Mouse (Mus musculus) right cerebral cortex, postnatal 4 days (tissue): ENCODE data around the gene Lrrc27.

Experiments used
- DNase-seq: peaks from one replicate; pipeline ENCODE4 v3.0.0-alpha.2; 2022

Lrrc27 gene

DNA sequence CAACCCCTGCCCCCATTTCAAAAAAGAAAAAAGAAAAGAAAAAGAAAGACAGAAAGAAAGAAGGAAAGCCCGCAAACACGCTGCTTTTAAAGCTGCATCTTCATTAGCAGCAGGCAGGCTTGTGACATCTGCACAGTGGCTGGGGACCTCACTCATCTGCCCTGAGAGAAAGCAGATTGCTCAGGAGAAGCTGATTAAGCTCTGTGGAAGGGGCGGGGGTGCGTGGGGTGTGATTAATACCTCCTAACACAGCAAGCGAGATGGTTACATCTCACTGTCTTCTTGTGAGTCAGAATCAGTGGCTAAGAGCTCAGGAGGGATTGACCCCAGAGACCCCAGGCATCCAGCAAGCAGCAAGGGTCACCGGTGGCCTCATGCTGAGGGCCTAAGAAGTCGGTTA lies 64.7 kb downstream of the Lrrc27 start:
- DNase-seq: no peak

- no peak for DNase-seq
Measured at GRCm38 (mm10) chr7:139279571-139279970, 66.8 kb downstream of the Lrrc27 start.

DNA sequence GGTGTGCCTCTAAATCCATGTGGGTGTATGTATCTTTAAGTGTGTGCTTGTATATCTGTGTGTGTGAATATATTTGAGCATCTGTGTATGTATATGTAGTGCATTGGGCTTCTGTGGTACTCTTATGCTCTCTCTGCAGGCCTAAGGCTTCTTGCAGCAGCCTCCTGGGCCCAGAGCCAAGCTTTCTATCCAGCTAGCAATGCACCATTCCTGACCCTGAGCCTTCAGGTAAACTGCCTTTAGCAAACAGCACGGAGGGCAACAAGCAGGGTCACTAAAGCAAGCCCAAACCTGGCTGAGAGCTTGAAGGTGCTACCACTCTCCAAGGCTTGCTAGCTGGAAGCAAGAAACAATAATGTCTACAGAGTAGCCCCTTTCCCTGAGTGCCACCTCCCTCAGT lies 67.3 kb downstream of the Lrrc27 start:
- DNase-seq: no peak

DNA sequence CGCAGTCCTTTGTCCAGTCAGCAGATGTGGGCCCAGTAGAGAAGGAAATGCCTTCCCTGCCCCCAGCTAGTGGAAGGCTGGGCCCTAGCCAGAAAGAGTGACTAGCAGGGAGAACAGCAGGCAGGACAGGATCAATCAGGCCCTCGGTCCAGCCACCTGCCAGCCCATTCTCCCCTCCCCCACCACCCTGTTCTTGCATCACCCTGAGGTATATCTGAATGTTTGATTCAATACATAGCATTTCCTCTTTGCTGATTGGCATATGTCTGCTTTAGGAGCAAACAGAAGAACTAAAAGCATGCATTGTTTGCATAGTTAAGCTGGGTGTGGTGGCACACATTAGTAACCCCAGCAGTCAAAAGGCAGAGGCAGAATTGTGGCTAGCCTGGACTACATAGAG lies 68.4 kb downstream of the Lrrc27 start:
- DNase-seq: no peak

GRCm38 (mm10) chr7:139282037-139282436 lies 69.2 kb downstream of the Lrrc27 start:
- DNase-seq: no peak

- no peak for DNase-seq
Measured at GRCm38 (mm10) chr7:139285295-139285943, 72.6 kb downstream of the Lrrc27 start.

DNA sequence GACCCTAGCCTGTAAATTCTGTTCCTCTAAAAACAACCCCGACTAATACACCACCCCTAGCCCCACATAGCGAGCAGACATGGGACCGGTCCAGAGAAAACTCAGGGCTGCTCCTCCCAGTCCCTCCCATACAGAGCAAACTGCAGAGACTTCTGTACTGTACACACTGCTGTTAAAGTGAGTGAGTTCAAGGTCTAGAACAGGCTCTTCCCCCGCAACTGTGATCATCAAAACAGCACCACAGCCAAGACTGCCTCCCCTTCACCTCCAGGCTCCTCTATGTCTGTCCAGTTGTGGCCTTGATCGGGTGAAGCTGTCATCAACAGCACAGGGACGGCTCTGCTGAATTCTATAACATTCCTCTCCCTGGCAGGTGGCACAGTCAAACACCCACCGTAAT lies 75.8 kb downstream of the Lrrc27 start:
- no peak for DNase-seq
